In the genomic region with DNA sequence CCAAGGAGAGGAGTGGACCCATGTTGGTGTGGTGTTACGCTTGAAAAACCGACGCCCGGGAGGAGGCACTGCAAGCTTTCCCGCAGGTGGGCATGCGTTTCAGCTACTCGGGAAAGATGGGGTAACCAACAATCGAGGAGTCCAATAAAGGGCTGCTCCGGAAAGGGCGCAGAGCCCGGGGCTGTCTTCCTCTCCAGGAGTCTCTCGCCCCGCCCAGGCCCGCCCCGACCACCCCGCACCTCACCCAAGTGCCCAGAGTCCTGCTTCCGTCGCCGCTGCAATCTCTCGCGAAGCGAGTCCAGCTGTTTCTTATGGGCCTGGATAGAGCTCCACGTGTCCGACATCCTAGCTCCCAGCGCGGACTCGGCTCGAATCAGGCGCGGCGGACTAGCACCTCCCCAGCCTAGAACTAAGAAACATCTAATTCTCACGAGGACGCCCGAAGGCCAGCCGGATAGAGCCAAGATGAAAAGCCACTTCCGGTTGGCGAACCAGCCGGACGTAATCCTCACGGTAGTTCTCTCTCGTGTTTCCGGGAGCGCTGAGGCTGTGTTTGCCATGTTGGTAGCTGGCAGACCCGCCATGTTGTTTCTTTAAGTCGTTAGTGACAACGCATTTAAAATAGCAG, we compare ENCODE assay signal across 8 mouse cellular contexts. TPM values are rescaled to one million over a fixed set of nuclear protein-coding genes. Genes with fewer than 3 reads are reported as not detected.
A peak's percentile ranks its signal among the peaks of the same experiment; 100 is the strongest.
DNase-seq lines count a peak whose midpoint lies in the region; ATAC-seq and TF ChIP-seq lines count a peak whose summit lies in the region.

TSS of gene Mettl3 (minus strand) at position 485 of the 628 bp plus-strand sequence.

- peaks cover 7% of the 10 kb centered on the region for H3K4me1 ChIP-seq in hindbrain, embryonic 10.5 days (replicated peaks)
- no peaks in the 10 kb centered on the region; the same call in 1 of the 2 replicates for H3K4me1 ChIP-seq in lung, postnatal 0 days (ENCODE audit: insufficient read depth, low read depth, low read length)

- H3K27me3 ChIP-seq in hindbrain, embryonic 10.5 days (ENCODE audit: insufficient read depth, poor library complexity, severe bottlenecking) = no peaks in the 10 kb centered on the region
- H3K27me3 ChIP-seq in lung, postnatal 0 days (replicated peaks; ENCODE audit: insufficient read depth, low read length) = no peaks in the 10 kb centered on the region

- WGBS in hindbrain, embryonic 10.5 days = under 1% methylated on average over 46 of the region's 46 CpGs
- whole genome bisulfite sequencing in lung, postnatal 0 days = under 1% methylated on average over 38 of the region's 46 CpGs

- ATAC-seq in frontal cortex, adult (ENCODE audit: low TSS enrichment) = peak; percentile 96
- peak; percentile 98 for ATAC-seq in lung, postnatal 0 days

- peak; percentile 65 for TF ChIP-seq EP300 in lung, postnatal 0 days (IDR thresholded peaks at IDR 0.05)

- H3K9me3 ChIP-seq in hindbrain, embryonic 10.5 days = no peaks in the 10 kb centered on the region
- H3K9me3 ChIP-seq in lung, postnatal 0 days (ENCODE audit: low read length) = no peaks in the 10 kb centered on the region

- peak within 1 kb of the TSS; percentile 95 for H3K27ac ChIP-seq in hindbrain, embryonic 10.5 days
- peak within 1 kb of the TSS; percentile 90 for H3K27ac ChIP-seq in lung, postnatal 0 days (ENCODE audit: low read length)

- TF ChIP-seq CTCF in lung, postnatal 0 days (IDR thresholded peaks at IDR 0.05) = peak; percentile 36

- peak; percentile 97 for DNase-seq in MN1 (ENCODE audit: low spot score)
- DNase-seq in cerebellum, adult 9-10 months = peak; percentile 92
- peak; percentile 92 for DNase-seq in hindbrain, embryonic 10.5 days (ENCODE audit: low spot score)
- DNase-seq in layer of hippocampus, adult 9-11 months = peak; percentile 93
- DNase-seq in lung, postnatal 0 days (ENCODE audit: low spot score) = peak; percentile 98
- DNase-seq in ovary, postnatal 14 days (ENCODE audit: low spot score) = peak; percentile 76
- DNase-seq in thymus, postnatal 14 days = peak; percentile 89

- H3K9ac ChIP-seq in lung, postnatal 0 days (replicated peaks; ENCODE audit: low read depth) = peak within 1 kb of the TSS; percentile 60

- H3K36me3 ChIP-seq in hindbrain, embryonic 10.5 days = peaks cover 27% of the 10 kb centered on the region
- peaks cover 7% of the 10 kb centered on the region for H3K36me3 ChIP-seq in lung, postnatal 0 days (ENCODE audit: insufficient read depth, low read length)

- peak within 1 kb of the TSS; percentile 81 for H3K4me3 ChIP-seq in hindbrain, embryonic 10.5 days
- peak within 1 kb of the TSS; percentile 67 for H3K4me3 ChIP-seq in lung, postnatal 0 days (ENCODE audit: low read depth, low read length)

- peak within 1 kb of the TSS; percentile 57 for H3K4me2 ChIP-seq in lung, postnatal 0 days (replicated peaks; ENCODE audit: low read depth, low read length)

RNA-seq across cellular contexts. Expression of gene Mettl3, which starts in this region (rescaled TPM):
- 57.7 and 64.2 TPM in 2 replicates for polyA plus RNA-seq in hindbrain, embryonic 10.5 days (2016; fragmentation: Nextera tagmentation; extraction: Ambion mirVana)
- 19.6 and 19.9 TPM in 2 replicates for polyA plus RNA-seq in lung, postnatal 0 days (2015; fragmentation: Nextera tagmentation; extraction: Ambion mirVana)

Comparison
In these comparisons a context has a peak if more than half of its experiments do, and no peak if none do; other contexts are left out.
1. Peak in every context shown above with its lines: DNase-seq, ATAC-seq, H3K4me3 ChIP-seq and H3K27ac ChIP-seq.